Mouse (Mus musculus): ENCODE data around the gene Zfp534.
"Not testable (repeated sequence)": the region's sequence is repeated elsewhere in the genome, so short reads cannot be mapped to it uniquely, and the experiment has no call there.

Zfp534 gene

GRCm38 (mm10) chr4:147702453-147702852 is at the start of gene Zfp534:
Gene Zfp534 (minus strand): TSS chr4:147702553.
- not testable (repeated sequence) for DNase-seq (ENCODE audit: low spot score in 2 of 2)

GRCm38 (mm10) chr4:147746255-147746654 is 43.9 kb upstream of the Zfp534 start:
- DNase-seq (ENCODE audit: low spot score in 2 of 2) = not testable (repeated sequence)

GRCm38 (mm10) chr4:147738636-147739369 is 36.5 kb upstream of the Zfp534 start:
- DNase-seq (ENCODE audit: low spot score in 2 of 2) = not testable (repeated sequence)

GRCm38 (mm10) chr4:147655245-147655644 is 47.1 kb downstream of the Zfp534 start:
- DNase-seq (ENCODE audit: low spot score in 2 of 2) = not testable (repeated sequence)

GRCm38 (mm10) chr4:147647407-147647806 is 54.9 kb downstream of the Zfp534 start:
- DNase-seq (ENCODE audit: low spot score in 2 of 2) = not testable (repeated sequence)

GRCm38 (mm10) chr4:147642413-147642812 is 59.9 kb downstream of the Zfp534 start, which contains the start of gene Zfp979:
Gene Zfp979 (minus strand): TSS chr4:147642513.
- DNase-seq (ENCODE audit: low spot score in 2 of 2) = not testable (repeated sequence)

- not testable (repeated sequence) for DNase-seq (ENCODE audit: low spot score in 2 of 2)
These were observed 60.4 kb downstream of the Zfp534 start for GRCm38 (mm10) chr4:147641932-147642331.

GRCm38 (mm10) chr4:147633818-147634262 is 68.5 kb downstream of the Zfp534 start:
- DNase-seq (ENCODE audit: low spot score in 2 of 2) = not testable (repeated sequence)

Data from heart, adult 9 months (tissue).